Mouse (Mus musculus) cerebellum, adult 2 months (tissue): Measurements from ENCODE around the gene Vax1.

ENCODE experiments used
- CTCF ChIP-seq: fragments of 200-500 bp; IDR thresholded peaks from 2 replicates; pipeline ENCODE4 v1.5.1; 2011; ENCODE audit warnings: low read depth, mild to moderate bottlenecking, control low read depth, low read length, moderate library complexity, borderline replicate concordance; ENCODE audit not compliant: insufficient read depth
- POLR2A ChIP-seq: fragments of 200-500 bp; IDR thresholded peaks from 2 replicates; pipeline ENCODE4 v1.6.1; 2011; ENCODE audit warnings: low read length, control low read depth, borderline replicate concordance; ENCODE audit not compliant: insufficient read depth

DNA sequence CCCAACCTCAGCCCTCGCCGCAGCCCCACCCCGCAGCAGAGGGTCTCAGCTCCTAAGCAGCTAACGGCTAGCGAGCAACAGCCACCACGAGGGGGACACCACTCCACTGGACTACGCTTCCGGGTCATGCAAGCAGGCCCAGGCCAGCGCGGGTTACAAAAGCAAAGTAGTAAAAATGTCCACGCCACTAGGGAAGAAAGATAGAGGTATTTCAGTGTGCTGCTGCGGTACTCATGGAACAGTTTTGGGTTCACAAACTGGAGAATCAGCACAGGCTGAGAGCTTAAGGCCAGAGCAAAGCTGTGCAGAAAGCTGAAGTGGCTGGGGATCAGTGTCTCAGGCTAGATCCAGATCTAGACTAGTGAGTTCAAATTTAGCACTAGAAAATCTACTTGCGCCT lies 3.0 kb downstream of the Vax1 start:
- no peak for TF ChIP-seq POLR2A
- no peak for TF ChIP-seq CTCF
